Mouse (Mus musculus) lung, postnatal 10 days (tissue): ENCODE results near the gene BC048679.
"Not testable (repeated sequence)": the region's sequence is repeated elsewhere in the genome, so short reads cannot be mapped to it uniquely, and the experiment has no call there.

Experiments
- DNase-seq: peaks from one replicate; pipeline ENCODE4 v3.0.0; 2021

BC048679 gene

DNA sequence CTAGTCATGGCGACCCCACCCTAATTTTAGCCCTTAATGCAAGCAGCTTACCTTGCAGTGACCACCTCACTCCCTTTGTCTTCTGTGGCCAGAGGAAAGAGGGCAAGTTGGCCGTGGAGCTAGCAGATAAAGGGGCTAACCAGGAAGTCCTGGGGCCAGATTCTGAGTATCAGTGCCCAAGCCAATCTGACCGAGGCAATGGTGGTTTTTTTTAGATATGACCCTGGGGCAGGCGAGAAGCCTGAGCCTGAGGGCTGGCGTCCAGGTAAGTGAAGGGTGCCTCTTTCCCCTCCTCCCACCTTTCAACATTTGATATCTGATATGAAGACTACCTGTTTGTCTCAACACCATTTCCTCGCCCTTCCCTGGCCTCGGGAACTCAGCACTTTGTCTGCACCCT lies at the start of gene BC048679:
Gene BC048679, minus strand, starts transcription at position 101 of the 400 bp plus-strand sequence.
- no peak for DNase-seq

DNA sequence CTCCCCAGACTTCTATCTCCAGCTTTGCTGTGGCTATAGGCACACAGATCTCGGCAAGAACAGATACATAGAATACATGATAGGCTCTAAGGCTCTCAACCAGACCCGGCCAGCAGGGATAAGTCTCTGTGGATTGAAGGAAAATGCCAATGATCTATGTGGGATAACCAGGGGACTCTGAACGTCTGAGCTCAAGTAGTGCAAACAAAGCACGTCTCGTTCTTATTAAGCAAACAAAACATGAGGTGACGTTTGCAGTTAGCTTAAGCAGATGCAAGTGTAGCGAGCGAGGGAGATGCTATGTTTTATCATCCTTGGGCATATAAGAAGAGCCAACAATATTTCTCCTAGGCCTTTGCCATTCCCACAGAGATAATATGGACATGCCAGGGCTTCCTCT lies 44.9 kb upstream of the BC048679 start:
- DNase-seq, result no peak

DNA sequence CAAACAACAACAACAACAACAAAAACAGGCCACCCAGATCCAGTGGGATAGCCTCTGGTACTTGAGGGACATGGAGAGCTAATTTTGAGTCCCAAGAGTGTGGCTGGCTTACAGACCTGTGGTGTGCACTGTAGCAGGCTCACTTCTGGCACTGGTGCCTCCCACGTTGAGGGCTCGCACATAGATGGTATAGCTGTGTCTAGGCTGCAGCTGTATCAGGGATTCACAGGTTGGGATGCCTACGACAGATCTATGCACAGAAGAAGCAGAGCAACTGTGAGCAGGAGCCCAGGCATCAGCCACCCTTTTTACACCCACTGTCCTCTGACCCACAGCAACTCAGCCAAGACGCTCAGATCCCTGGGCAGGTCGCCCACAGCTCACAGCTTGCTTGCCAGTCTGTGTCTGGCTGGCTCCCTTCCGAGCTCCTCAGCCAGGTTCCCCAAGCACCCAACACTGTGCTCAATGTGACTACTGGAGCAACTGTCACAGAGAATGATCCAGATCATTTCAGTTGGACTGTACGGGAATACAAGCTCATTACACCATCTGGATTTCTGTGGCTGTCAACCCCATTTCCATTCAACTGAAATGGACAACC lies 43.9 kb upstream of the BC048679 start:
- DNase-seq, result peak; percentile 50

DNA sequence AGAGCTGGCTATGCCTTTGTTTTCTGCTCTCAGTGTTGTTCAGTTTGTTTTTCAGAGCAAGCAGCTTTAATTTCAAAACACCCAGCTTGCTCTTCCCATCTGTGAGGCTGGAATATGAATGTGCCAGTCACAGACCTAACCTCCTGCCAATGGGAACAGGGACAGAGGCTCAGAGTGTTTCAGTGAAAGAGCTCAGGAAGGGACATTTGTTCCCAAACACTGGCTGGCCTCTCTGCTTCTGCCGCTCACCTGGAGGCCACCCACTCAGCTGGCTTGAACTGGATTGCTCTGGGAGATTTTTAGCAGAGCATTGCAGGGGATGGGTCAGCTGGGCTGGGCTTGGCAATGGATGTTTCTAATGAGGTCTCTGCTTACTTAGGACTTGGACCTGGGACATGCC lies 42.9 kb upstream of the BC048679 start:
- DNase-seq, result no peak

DNA sequence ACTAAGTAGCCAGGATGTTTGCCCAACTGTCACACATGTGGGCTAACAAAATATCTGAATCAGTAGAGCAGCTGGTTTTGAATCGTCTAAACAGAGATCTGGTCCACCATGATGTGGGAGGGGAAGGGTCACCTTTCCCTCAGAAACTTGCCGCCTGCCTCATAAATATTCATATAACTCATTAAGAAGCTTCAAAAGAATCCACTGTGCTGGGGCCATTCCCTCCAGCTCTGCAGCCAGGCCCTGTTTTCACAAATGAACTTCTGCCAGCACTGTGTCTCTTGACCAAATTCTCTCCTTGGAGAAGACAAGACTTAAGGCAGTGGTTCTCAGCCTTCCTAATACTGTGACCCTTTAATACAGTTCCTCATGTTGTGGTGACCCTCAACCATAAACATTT lies 41.5 kb upstream of the BC048679 start:
- no peak for DNase-seq

DNA sequence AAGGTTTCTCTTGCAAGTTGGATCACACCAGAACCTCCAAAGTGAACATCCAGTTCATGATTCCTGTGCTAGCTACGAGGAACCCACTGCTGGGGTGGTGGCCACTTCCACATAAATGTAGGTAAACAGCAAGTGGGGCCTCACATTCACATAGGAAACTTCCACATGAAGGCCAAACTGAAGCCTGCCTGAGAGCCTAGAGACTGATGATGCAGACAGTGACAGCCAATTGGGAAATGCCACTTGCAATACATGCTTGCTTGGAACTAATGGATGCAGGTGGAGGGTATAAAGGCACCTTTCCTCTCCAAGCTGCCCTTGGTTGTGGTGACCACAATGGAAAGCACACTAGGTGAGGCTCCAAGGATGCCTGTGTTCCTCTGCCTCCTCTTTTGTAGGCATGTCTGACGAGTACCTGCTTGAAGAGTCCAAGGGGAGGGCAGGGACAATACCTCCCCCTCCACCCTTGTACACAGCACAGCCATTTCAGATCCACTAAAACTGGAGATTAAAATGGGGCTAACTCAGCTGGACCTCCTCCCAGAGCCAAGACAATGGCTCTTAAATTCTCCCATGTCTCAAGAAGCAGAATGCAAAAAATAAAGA lies 40.1 kb upstream of the BC048679 start:
- peak; percentile 38 for DNase-seq

DNA sequence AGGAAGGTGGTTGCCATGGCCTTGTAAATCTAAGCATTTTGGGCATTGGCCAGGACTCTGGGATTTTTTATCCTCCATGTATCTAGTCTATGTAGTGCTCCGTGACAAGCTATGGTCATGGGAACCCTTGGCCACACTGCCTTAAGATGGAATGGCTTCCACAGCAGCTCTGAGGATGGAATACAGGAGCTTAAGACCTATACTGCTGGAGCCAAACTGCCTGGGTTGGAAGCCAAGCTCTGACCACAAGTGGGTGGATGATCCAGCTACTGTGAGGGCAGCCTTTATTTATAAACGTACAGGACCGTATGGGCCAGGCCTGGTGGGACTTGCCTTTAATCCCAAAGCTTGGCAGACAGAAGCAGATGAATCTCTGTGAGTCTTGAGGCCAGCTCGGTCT lies 38.4 kb upstream of the BC048679 start:
- no peak for DNase-seq

DNA sequence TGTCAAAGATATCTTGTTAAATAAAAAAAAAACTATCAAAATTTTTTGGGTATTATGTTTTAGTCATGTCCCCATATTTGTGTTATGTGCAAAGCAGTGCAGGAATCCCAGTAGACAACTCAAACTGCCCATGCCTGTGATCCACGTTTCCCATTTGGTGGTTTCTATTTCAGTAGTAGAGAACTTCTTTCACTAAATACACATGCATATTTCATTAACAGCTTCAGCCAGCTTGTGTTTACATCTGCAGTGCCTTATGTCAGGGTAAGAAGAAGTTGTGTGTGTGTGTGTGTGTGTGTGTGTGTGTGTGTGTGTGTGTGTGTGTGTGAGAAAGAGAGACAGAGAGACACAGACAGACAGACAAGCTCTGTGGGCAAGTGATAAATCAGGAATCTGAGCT lies 33.4 kb upstream of the BC048679 start:
- DNase-seq, result no peak

DNA sequence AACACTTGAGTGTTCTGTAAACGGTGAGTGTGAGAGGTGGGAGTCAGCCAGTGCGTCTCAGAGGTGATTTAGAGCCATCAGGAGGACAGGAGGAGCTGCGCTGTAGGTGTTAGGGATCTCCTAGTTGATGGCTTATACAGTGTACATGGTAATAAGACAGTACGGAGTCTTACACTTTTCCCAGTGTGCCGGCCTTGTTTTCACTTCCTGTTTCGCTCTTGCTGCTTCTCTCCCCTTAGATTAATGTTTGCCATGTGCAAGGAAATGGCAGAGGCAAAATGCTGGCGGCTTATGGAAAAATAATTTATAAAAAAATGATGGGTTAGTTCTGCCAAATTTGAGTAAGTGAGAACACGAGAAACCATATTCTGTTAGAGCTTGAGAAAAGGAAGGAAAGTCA lies 30.8 kb upstream of the BC048679 start:
- no peak for DNase-seq

DNA sequence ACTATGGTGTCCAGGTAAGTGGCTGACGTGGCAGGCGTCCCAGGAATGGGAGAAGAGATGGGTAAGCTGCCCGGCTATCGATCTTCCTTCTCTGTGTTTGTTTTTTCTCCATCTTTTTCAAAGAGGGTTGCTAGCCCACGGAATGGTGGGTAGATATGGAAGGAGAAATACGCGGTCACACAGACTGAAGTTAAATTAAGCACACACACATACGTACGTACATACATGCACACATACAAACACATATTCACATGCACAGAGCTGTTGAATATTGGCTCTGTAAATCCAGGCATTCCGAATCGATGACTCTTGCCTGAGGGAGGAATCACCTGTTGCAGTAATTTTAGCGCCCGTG lies 25.6 kb upstream of the BC048679 start:
- no peak for DNase-seq

DNA sequence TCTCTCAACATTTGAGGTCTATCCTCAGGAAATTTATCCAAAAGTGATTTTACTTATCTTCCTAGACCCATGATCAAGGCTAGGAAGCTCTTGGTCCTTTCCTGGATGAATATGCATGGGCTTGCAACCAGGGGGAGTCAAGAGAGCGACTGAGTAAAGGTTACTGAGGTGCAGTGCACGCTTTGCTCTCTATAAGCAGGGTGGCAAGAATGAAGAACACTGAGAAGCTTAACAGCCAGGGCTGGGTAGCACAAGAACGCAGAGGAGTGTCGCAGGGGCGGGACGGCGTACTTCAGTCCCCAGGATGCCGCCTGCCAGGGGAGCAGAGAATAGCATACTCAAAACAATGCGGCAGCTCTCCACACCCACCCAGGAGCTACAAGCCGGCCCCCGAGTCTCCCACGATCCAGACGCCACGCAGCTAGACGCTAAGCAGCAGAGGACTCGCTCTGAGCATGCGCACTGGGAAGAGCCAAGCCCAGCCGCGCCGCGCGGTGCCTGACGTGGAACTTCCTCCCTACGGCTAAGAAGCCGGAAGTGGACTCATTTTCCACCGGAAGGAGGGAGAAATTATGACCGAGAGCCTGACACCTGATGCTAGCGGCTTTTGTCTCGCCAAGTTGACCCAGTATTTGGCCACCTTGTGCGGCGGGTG lies 25.1 kb upstream of the BC048679 start:
- DNase-seq, result peak; percentile 93

DNA sequence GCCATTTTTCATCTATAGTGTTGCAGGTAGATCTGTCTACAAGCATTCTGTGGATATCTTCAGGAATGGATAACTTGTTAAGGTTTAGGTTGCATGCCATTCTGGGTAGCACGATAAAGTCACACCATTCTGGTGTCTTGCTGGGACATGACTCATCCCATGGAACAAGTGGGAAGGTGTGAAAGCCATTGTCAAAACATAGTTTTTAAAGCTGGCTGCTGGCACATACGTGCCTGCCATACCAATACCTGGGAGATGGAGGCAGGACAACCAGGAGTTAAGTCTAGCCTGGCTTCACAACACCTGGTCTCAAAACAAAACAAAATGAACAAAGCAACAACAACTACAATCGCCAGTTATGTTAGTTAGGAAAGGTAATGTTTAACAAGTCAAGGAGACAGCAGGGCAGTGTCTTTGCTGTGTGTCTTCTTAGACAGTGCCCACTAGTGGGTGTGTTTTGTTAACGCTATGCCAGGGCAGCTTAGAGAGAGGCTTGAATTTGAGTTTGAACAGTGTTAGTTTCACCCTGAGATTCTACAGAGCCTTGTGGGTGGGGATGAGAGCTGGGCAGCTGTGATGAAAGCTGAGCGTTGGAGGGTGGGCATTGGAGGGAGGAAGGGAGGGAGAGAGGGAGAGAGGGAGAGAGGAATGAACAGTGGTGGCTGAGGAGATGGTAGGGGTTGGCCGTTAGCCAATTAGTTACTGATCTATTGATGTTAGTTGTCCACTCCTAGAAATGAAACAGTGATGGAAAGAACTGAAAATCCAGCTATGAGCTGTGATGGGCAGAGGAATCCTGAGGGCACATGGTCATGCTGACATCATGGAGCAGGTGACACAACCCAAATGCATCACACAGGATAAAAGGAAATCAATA lies 18.3 kb upstream of the BC048679 start:
- DNase-seq, result no peak

DNA sequence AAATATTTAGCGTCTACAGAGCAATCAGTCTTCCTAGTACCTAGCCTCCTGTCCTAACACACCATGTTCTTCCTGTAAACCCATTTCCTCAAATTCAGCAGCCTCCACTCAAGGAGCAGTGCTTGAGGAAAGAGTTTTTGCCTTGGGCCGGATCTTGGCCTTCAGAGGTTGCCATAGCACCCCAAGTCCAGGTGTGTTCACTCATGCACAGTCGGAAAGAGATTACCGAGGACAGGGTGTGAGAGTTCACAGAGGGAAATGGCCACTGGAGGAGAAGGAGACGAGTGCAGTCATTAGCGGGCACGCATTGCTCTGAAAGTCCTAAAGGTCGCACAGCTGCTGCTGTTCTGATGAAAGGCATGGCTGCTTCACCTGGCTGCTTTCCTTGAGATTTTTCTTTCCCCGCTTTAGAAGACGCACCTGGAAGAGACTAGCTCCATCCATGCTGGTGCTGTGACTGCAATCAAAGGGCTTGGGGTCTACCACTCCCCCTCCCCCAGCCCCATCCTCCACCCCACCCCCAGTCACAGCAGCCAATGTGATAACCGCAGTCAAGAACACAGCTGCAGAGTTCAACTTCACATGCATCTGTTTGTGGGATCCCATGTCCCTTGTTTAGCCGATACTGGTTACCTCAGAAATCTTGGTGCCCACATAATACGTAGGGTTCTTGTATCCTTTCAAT lies 17.0 kb upstream of the BC048679 start:
- no peak for DNase-seq

DNA sequence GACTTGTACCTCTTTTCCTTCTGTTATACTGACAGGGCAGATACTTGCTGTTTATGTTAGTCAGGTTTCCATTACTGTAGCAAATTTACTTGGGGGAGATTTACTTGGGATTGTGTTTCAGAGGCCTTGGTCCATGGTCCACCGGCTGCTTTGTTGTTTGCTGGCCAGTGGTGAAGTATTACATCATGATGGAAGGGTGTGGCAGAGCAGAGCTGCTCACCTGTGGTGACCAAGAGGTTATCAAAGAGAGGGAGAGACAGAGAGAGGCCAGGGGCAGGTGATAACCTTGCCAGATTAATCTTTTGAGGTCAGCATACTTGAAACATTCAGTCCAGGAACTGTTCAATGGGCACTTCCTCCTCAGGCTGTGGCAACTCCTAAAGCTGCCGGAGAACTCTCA lies 3.0 kb upstream of the BC048679 start:
- DNase-seq, result no peak

DNA sequence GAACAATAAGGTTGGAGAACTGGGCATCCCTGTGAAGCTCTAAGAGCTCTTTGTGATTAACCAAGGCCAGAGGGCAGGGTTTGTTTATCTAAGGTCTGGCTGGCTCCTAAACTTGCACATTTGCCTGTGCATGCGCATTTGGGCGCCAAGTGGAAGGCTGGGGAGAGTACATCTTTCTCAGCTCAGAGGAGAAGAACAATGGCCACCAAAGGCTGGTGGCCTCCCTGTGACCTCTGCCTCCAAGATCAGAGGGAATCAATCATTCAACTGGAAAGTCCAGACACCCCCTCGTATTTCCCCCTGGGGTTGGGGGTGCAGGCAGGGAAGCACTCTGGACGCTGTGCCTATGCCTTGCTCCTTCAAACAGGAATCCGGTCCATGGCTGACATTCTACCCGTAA lies 910 bp downstream of the BC048679 start:
- no peak for DNase-seq

DNA sequence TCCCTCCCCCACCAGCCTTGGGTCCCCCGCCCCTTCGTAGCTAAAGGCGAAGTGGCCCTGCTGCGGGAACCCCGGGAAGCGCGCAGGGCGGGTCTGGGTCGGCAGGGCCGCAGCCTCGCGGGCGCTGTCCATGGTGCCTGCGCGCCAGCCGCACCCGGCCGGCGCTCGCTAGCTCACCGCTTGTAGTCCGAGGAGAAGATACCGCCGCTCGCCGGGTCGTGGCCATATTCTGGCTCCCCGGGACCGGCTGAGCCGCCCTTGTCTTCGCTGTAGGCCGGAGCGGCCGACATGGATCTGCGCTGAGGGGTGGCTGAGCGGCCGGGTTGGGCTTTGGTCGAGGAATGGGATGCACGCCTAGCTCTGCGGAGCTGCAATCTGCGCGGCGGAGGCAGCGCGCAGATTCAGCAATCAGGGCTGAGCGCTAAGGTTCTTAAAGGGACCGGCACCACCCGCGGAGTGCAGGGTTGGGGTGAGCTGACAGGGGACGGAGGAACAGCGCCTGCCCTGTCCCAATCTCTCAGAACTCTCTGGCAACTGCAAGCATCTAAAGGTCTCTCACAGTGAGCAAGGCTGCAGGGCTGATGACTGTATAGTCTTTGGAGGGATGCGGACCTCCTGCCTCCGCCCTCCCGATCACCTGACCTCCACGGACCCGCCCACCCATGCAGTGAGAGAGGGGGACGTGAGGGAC lies 4.6 kb downstream of the BC048679 start, which contains the start of gene Ap3b2:
Gene Ap3b2, minus strand, starts transcription at position 595 of the 691 bp plus-strand sequence.
- DNase-seq, result peak; percentile 69

DNA sequence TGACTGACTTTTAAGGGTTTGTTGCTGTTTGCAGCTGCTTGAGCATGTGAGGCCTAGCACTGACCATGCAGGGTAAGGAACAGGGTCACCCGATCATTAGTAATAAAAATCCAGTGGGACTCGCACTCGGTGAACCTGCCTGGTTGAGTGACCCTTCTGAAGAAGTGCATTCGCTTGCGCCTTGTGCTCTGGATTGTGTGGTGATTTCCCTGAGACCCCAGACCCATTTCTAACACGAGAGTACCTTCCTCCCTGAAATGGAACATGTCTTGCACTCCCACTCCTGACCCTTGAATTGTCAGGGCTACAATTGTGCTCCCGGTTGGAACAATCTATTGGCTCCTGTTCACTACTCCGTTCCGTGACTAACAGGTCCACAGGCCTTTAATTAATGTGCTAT lies 5.5 kb downstream of the BC048679 start:
- no peak for DNase-seq

DNA sequence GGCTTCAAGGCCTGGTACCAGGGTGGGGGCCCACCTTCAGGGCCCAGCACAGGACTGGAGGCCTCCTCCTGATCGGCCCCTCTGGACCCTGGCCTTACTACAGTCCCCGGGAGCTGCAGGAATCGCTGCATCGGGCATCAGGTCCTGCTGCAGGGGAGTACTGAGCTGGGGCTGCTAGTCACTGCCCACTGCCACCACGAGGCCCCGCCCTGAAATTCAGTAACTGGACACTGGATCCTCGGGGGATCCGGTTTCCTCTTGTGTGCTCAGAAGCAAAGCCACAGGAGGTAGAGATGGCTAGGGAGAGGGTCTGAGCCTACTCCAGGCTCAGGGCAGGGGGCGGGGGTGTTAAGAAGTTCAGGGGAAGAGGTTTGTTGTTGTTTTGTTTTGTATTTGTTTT lies 8.4 kb downstream of the BC048679 start:
- DNase-seq, result no peak

DNA sequence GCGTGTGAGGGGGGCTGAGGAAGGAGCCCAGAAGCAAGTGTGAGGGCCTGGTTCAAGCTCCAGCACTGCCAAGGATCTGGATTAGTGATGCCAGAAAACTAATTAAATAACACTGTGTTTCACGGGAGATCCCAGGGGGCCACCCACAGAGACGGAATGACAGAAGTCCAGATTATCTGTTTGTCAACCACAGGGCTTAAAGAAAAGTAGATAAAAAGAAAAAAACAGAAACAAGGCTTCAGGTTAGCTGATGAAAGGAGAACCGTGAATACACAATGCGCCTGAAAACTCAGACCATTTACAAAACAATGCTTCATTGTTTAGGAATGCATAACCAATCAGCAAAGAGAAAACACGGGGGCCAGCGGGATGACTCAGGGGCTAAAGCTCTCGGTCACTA lies 17.3 kb downstream of the BC048679 start:
- no peak for DNase-seq

DNA sequence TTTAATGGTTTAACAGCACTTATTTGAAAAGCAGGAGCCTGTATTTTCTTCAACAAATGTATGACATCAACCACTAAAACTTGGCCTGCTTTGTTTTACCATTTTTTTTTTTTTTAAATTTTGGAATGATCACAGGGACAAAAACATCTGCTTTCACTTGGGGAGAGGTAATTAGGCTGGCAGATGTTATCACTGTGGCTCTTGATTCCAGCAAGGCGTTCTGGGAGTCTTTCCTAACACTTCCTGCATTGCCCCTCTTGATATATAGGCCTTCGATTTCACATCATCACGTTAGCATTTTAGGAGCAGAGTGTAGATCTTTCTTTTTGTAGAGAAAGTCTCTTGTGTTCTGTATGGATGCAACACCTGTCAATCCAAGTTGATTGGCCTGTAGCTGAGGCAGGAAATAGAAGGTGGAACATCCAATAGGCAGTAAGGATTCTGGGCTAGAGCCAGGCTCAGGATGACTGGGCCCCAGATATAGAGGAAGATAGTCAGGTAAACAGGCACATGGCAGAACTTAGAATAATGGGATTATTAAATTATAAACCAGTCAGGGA lies 18.5 kb downstream of the BC048679 start:
- DNase-seq, result no peak

DNA sequence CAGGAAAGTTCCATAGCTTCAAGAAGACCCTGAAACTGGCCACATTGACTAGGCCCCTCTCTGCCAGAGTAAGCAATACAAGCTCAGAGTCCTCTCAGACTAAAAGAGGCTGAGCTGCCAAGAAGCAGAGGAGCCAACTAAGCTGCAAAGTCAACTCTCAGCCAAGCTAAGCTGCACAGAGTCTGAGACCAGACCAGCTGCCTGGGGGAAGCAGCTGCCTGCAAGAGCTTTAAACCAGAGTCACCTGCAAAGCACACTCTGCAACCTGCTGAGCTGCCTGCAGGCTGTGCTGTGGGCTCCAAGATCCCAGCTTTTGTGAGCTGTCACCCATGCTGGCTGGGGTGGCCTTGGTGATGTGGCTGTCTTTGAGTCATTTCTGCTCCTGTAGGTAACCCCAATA lies 19.8 kb downstream of the BC048679 start:
- not testable (repeated sequence) for DNase-seq

DNA sequence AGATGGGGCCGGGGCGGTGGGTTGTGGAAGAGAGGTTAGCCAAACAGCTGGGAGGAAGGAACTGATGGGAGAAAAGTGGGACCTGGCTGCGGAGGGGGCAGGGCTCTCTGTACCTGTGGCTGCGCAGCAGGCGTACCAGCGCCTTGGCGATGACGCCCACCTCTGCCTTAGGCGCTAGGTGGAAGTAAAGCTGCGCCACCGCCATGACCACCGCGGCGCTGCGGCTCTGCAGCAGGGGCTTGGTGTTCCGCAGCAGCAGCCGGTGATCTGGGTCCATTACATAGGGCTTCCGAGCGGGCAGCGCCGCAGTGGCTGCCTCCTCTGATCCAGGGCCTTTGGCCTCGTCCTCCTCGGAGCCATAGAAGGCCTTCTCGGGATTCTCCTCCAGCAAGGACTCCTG lies 21.2 kb downstream of the BC048679 start:
- no peak for DNase-seq
